Mouse (Mus musculus): ENCODE results near the gene Bcl2a1c. TPM values are rescaled to one million over a fixed set of nuclear protein-coding genes. Genes with fewer than 3 reads are reported as not detected.

Bcl2a1c gene
- not detected in 2 replicates for polyA plus RNA-seq (2015; fragmentation: Nextera tagmentation; extraction: Ambion mirVana)

GRCm38 (mm10) chr9:114329855-114330254 is at the start of gene Bcl2a1c:
Bcl2a1c (plus strand) TSS chr9:114330135.

Other genes starting within 250 kb of the Bcl2a1c start
- gene Crtap, start 60.5 kb downstream of the Bcl2a1c start, polyA plus RNA-seq (2015; fragmentation: Nextera tagmentation; extraction: Ambion mirVana), result 90.7 and 128 TPM in 2 replicates
- gene Glb1, start 70.9 kb downstream of the Bcl2a1c start, polyA plus RNA-seq (2015; fragmentation: Nextera tagmentation; extraction: Ambion mirVana), result 13.3 and 16.7 TPM in 2 replicates
- 2.5 and 2.7 TPM in 2 replicates for gene Tmppe, start 71.0 kb downstream of the Bcl2a1c start, polyA plus RNA-seq (2015; fragmentation: Nextera tagmentation; extraction: Ambion mirVana)
- gene Ccr4, start 174.8 kb downstream of the Bcl2a1c start, polyA plus RNA-seq (2015; fragmentation: Nextera tagmentation; extraction: Ambion mirVana), result 0.38 TPM in 1 of 2 replicates, not detected in the other
- 0.18 TPM in 1 of 2 replicates, not detected in the other for gene C130032M10Rik, start 185.6 kb downstream of the Bcl2a1c start, polyA plus RNA-seq (2015; fragmentation: Nextera tagmentation; extraction: Ambion mirVana)
- 0.01 TPM in 1 of 2 replicates, not detected in the other for gene Trim71, start 234.2 kb downstream of the Bcl2a1c start, polyA plus RNA-seq (2015; fragmentation: Nextera tagmentation; extraction: Ambion mirVana)

Data from skeletal muscle tissue, postnatal 0 days (tissue).